Mouse (Mus musculus) kidney, embryonic 14.5 days (tissue): Measurements from ENCODE around the gene Brat1. TPM values are rescaled to one million over a fixed set of nuclear protein-coding genes. Genes with fewer than 3 reads are reported as not detected.

Source experiments
- ATAC-seq: fragments of 200-750 bp; cut with Nextera tagmentation; 2 replicates; pipeline ENCODE4 v1.8.0; 2017; ENCODE audit warnings: moderate number of reproducible peaks, mild to moderate bottlenecking, moderate TSS enrichment, moderate library complexity; ENCODE audit not compliant: low FRiP score, low TSS enrichment
- H3K27ac ChIP-seq: fragments of 300-500 bp; sonication (generic); 2 replicates; pipeline ENCODE4 v1.5.1; 2014; ENCODE audit warnings: low read depth, mild to moderate bottlenecking, low read length, moderate library complexity, mixed read lengths
- H3K27me3 ChIP-seq: fragments of 300-500 bp; sonication (generic); 2 replicates; pipeline ENCODE4 v1.6.1; 2014; ENCODE audit warnings: mild to moderate bottlenecking, low read length; ENCODE audit not compliant: control insufficient read depth, insufficient read depth
- H3K36me3 ChIP-seq: fragments of 300-500 bp; sonication (generic); 2 replicates; pipeline ENCODE4 v1.6.1; 2014; ENCODE audit warnings: low read length, mixed read lengths; ENCODE audit not compliant: control insufficient read depth, insufficient read depth
- H3K4me1 ChIP-seq: fragments of 300-500 bp; sonication (generic); 2 replicates; pipeline ENCODE4 v1.6.1; 2014; ENCODE audit warnings: low read length, mixed read lengths; ENCODE audit not compliant: control insufficient read depth, insufficient read depth
- H3K4me2 ChIP-seq: fragments of 300-500 bp; sonication (generic); replicated peaks from 2 replicates; pipeline ENCODE4 v1.6.1; 2014; ENCODE audit warnings: low read depth, mild to moderate bottlenecking, low read length
- H3K4me3 ChIP-seq: fragments of 300-500 bp; sonication (generic); 2 replicates; pipeline ENCODE4 v1.5.1; 2014; ENCODE audit warnings: mild to moderate bottlenecking, low read length
- H3K9ac ChIP-seq: fragments of 300-500 bp; sonication (generic); 2 replicates; pipeline ENCODE4 v1.6.1; 2014; ENCODE audit warnings: low read depth, mild to moderate bottlenecking, low read length, moderate library complexity
- H3K9me3 ChIP-seq: fragments of 300-500 bp; sonication (generic); 2 replicates; pipeline ENCODE4 v1.6.1; 2016; ENCODE audit warnings: low read length; ENCODE audit not compliant: control insufficient read depth
- WGBS: fragments of 180-500 bp; shearing (Covaris S2); extraction: QIAGEN DNeasy Blood & Tissue Kit; methylation state at CpG from one replicate; pipeline ENCODE4 v1.1.7; 2014; 5-methylcytosine and 5-hydroxymethylcytosine counted together
- polyA plus RNA-seq: library from polyadenylated mRNA; unstranded; fragments of >200 nt; fragmentation: Nextera tagmentation; extraction: Ambion mirVana; gene quantifications from 2 replicates; pipeline ENCODE4 v1.2.1, GENCODE M21; 2014

The Brat1 gene
- polyA plus RNA-seq, 1 experiment from 2014 or later = 14.6 TPM

DNA sequence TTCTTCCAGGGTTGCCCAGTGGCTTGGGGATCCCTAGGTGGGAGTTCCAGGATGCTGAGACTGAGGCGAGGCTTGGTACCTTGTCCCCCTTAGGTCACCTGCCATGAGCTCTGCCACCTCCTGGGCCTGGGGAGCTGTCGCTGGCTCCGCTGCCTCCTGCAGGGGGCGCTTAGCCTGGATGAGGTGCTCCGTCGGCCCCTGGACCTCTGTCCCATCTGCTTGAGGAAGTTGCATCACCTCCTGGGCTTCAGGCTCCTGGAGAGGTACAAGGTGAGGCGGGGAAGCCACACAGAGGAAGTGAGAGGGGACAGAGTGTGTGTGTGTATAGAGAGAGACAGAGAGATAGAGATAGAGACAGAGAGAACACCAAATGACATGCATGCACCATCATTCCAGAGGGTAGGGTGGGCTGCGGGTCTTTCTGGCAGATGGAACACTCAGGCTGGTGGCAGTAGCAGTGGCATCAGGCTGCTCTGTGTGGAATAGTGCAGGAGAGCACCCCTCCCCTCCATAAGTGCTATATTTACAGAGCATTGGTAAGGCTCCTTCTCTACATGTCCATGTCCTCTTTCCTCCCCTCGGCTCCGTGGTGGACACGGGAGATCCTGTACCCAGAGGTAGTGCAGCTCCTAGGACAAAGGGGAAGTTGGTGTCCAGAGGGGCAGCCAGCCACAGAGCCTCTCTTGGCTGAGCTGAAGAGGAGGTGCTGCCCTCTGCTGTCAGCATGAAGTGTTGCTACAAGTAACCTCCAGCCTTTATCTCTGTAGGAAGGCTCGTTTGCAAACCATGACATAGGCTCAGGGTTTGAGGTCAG, 44.5 kb downstream of the Brat1 start:
- Histone ChIP-seq H3K27me3 (no peaks in the 10 kb centered on the region), H3K36me3 (no peaks in the 10 kb centered on the region), H3K4me2 (peak overlapping the region; percentile 42), H3K4me3 (peak overlapping the region; percentile 32), H3K9me3 (0 out of 2 replicates have a peak, but pooled peaks cover 4% of the 10 kb centered on the region), H3K27ac (no peak overlapping the region), H3K9ac (peak overlapping the region; percentile 59; the same call in 1 of the 2 replicates), H3K4me1 (peaks cover 5% of the 10 kb centered on the region; the same call in 1 of the 2 replicates)
- ATAC-seq = peak; percentile 77
- WGBS = 14% methylated on average over 12 of the region's 12 CpGs

DNA sequence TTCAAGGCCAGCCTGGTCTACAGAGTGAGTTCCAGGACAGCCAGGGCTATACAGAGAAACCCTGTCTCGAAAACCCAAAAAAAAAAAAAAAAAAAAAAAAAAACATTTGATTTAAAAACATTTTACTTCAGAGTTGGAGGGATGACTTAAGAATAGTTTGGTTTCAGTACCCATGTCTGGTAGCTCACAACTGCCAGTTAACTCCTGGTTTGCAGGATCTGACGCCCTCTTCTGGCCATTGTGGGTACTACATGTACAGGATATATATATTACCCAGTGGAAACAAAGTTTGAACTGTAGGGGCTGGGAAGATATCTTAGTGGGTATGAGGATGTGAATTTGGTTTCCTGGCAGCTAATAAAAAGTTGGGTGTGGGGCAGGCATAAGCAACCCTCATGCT, 46.1 kb downstream of the Brat1 start:
- Histone ChIP-seq H3K9me3 (0 out of 2 replicates have a peak, but pooled peaks cover 4% of the 10 kb centered on the region), H3K27me3 (no peaks in the 10 kb centered on the region), H3K9ac (no peak overlapping the region), H3K4me1 (peaks cover 5% of the 10 kb centered on the region; the same call in 1 of the 2 replicates), H3K4me3 (no peak overlapping the region), H3K27ac (no peak overlapping the region), H3K4me2 (no peak overlapping the region), H3K36me3 (no peaks in the 10 kb centered on the region)
- no peak for ATAC-seq
- 0% methylated on average over 1 of the region's 2 CpGs for WGBS

DNA sequence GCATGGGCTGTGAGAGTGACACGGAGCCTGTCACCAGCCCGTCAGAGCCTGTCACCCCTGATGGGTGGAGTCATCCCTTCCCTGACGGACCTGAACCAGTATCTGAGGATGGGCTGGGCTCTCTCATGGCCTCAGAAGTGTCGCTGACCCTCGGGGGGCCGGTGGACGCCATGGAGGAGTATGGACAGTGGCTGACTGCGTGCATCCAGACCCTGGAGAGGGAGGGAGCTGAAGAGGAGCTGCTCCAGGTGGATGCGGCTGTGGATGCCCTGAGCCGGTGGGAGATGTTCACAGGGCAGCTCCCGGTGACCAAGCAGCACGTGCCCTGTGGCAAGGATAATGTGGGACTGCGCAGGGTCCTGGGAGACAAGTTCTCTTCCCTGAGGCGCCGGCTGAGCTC, 47.2 kb downstream of the Brat1 start:
- Histone ChIP-seq H3K4me3 (no peak overlapping the region), H3K36me3 (peaks cover 1% of the 10 kb centered on the region; the same call in 1 of the 2 replicates), H3K9ac (no peak overlapping the region), H3K27me3 (no peaks in the 10 kb centered on the region), H3K9me3 (0 out of 2 replicates have a peak, but pooled peaks cover 4% of the 10 kb centered on the region), H3K4me1 (peaks cover 8% of the 10 kb centered on the region; the same call in 1 of the 2 replicates), H3K27ac (no peak overlapping the region), H3K4me2 (no peak overlapping the region)
- ATAC-seq = no peak
- WGBS = 95% methylated on average over 15 of the region's 15 CpGs

DNA sequence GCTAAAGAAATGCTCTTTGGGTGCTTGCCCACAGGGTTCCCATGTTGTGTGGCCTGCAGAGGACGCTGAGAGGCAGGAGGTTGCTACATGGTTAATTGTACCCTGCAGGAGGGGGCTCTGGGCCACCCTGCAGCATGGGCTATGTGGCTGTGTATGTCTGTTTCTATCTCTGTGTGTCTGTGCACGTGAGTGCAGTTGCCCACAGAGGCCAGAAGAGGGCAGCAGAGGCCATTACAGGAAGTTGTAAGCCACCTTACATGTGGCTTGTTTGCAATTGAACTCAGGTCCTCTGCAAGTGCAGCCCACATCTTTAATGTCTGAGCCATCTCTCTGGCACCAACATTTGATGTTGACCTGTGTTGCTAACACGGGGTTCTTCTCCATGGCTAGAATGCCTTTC, 47.8 kb downstream of the Brat1 start:
- Histone ChIP-seq H3K36me3 (peaks cover 4% of the 10 kb centered on the region; the same call in 1 of the 2 replicates), H3K4me3 (no peak overlapping the region), H3K9me3 (0 out of 2 replicates have a peak, but pooled peaks cover 4% of the 10 kb centered on the region), H3K27me3 (no peaks in the 10 kb centered on the region), H3K4me2 (no peak overlapping the region), H3K9ac (no peak overlapping the region), H3K27ac (no peak overlapping the region), H3K4me1 (peaks cover 8% of the 10 kb centered on the region; the same call in 1 of the 2 replicates)
- 97% methylated on average over 3 of the region's 3 CpGs for WGBS
- no peak for ATAC-seq

DNA sequence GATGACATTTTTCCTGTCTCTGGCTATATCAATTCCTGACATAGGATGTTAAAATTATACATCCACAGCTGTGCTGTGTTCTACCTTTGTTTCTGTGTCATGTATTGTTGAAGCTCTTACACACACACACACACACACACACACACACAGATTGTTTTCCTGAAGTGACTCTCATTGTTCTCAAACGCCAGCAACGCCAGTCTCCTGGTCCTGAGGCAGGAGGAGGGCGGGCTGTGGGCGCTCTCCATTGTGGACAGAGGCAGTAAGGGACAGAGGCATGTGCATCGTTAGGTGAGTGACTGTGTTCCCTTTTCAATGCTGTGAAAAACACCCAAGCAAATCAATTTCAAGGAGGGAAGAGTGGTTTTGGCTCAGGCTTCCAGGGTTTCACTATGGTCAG, 48.4 kb downstream of the Brat1 start:
- H3K36me3 ChIP-seq = peaks cover 8% of the 10 kb centered on the region; the same call in 1 of the 2 replicates
- ATAC-seq = no peak
- no peak overlapping the region for H3K27ac ChIP-seq
- H3K4me3 ChIP-seq = no peak overlapping the region
- no peaks in the 10 kb centered on the region for H3K27me3 ChIP-seq
- H3K9ac ChIP-seq = no peak overlapping the region
- H3K9me3 ChIP-seq = 0 out of 2 replicates have a peak, but pooled peaks cover 4% of the 10 kb centered on the region
- 83% methylated on average over 5 of the region's 5 CpGs for WGBS
- no peak overlapping the region for H3K4me2 ChIP-seq
- peaks cover 8% of the 10 kb centered on the region; the same call in 1 of the 2 replicates for H3K4me1 ChIP-seq

DNA sequence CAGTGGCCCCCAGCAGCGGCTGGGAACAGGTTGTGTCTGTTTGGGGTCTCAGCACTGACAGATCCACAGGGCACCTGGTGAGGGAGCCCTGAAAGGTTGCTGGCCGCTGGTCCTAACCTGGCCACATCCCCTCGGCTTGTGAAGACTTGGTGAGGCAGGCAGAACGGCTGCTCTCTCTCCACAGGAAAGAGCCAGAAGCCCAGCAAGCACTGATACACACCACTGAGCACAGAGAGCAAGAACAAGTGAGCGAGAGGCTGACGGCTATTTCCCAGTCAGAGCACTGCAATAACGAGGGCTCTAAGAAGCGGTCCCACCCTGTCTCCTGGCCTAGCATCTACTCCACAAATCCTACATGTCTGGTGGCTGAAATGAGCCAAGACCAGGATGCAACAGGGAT, 54.1 kb downstream of the Brat1 start:
- ATAC-seq = peak; percentile 33; the same call in 1 of the 2 replicates
- Histone ChIP-seq H3K27ac (no peak overlapping the region), H3K4me2 (no peak overlapping the region), H3K36me3 (peaks cover 34% of the 10 kb centered on the region), H3K27me3 (no peaks in the 10 kb centered on the region), H3K9me3 (no peaks in the 10 kb centered on the region), H3K4me3 (no peak overlapping the region), H3K4me1 (0 out of 2 replicates have a peak, but pooled peaks cover 3% of the 10 kb centered on the region), H3K9ac (no peak overlapping the region)
- WGBS = 49% methylated on average over 8 of the region's 8 CpGs

DNA sequence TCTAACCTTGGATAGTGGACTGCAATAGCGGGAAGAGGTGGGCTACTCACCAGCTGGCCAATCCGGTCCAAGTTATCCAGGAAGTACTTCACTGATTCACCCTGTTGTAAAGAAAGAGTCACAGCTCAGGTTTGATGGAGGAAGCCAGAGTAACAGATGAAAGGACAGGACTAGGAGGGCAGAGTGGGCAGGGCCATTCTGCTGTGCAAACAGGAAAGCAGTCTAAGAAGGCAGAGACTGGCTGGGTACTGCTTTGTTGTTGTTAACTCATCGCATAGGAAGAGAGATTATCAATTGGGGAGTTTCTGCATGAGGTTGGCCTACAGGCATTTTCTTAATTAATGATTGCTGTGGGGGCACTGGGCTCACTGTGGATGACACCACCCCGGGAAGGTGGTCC, 57.7 kb downstream of the Brat1 start:
- Histone ChIP-seq H3K4me3 (no peak overlapping the region), H3K4me1 (peaks cover 3% of the 10 kb centered on the region), H3K27me3 (no peaks in the 10 kb centered on the region), H3K9me3 (no peaks in the 10 kb centered on the region), H3K4me2 (no peak overlapping the region), H3K27ac (no peak overlapping the region), H3K36me3 (peaks cover 34% of the 10 kb centered on the region), H3K9ac (no peak overlapping the region)
- WGBS = 84% methylated on average over 4 of the region's 4 CpGs
- ATAC-seq = no peak

DNA sequence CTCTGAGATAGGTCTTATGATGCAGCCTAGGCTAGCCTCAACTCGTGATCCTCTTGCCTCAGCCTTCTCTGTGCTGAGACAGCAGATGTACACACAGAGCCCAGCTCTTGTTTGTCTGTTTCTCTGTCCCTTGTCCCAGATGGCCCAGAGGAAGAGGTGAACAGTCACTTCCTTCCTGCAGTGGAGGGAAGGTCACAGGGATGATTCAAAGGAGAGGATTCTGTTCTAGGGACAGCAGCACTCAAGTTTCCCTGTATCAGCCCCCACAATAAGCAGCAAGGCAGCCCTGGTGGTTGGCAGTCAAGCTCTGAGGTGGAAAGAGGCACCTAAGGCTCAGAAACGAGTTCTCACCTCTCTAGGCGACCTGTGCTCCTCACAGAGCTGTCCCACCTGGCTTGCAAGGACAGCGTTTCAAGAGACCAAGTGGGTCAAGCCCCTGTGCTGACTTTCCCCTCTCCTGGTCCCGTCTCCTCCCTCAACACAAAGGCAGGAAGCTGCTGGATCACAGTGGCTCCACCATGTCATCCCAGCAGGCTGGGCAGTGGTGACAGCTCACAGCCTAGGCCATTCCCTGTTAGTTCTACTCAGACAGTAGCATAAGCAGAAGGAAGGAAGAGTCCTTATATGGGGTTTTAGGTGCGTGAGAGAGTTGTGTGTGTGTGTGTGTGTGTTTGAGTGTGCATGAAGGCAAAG, 60.3 kb downstream of the Brat1 start:
- ATAC-seq = no peak

More for the DNA sequence above, 60.3 kb downstream of the Brat1 start:
- Histone ChIP-seq H3K9ac (no peak overlapping the region), H3K27ac (peak overlapping the region; percentile 66; the same call in 1 of the 2 replicates), H3K4me1 (peaks cover 26% of the 10 kb centered on the region), H3K4me2 (no peak overlapping the region), H3K36me3 (peaks cover 13% of the 10 kb centered on the region), H3K9me3 (no peaks in the 10 kb centered on the region), H3K27me3 (no peaks in the 10 kb centered on the region), H3K4me3 (no peak overlapping the region)
- 57% methylated on average over 6 of the region's 6 CpGs for WGBS
